Mouse (Mus musculus) stomach, postnatal 0 days (tissue): ENCODE measurements around the gene Ndufb7.

Source experiments
- CTCF ChIP-seq: IDR thresholded peaks from 2 replicates; pipeline ENCODE4 v1.5.1; 2016; ENCODE audit warnings: antibody characterized with exemption, low read depth, mild to moderate bottlenecking, moderate library complexity
- EP300 ChIP-seq: optimal IDR thresholded peaks from 2 replicates; pipeline ENCODE3; 2016; ENCODE audit warnings: antibody characterized with exemption

DNA sequence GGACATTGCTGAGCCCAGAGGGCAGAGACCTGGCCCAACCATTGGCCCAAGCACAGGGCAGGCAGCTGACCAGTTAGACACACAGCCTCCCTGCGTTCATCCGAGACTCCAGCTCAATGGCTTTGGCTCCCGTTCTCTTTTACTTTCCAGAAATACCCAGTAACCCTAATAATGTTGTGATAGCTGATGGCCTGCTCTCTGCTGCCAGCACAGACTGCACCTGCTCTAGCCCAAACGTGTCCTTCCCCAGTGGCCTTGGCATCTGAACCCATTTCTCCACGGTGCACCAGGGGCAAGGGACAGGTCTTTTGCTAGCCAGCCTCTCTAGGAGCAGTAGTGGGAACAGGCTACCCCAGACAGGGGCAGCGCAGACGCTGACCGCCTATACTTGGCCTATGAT is 14.4 kb downstream of the Ndufb7 start:
- TF ChIP-seq EP300 (no peak), CTCF (no peak)
